Mouse (Mus musculus): ENCODE data around the gene BC147527. TPM values are rescaled to one million over a fixed set of nuclear protein-coding genes. Genes with fewer than 3 reads are reported as not detected.
"Not testable (repeated sequence)": the region's sequence is repeated elsewhere in the genome, so short reads cannot be mapped to it uniquely, and the experiment has no call there.

BC147527 gene
- polyA plus RNA-seq (2012): not detected in 2 replicates

- TF ChIP-seq GATA1 (IDR thresholded peaks at IDR 0.05; ENCODE audit: low read length): no peak
Observed at GRCm38 (mm10) chr13:120299991-120300442, at the start of gene BC147527. TSS of gene BC147527 (plus strand) at chr13:120300392.

GRCm38 (mm10) chr13:120262870-120263269 is 37.3 kb upstream of the BC147527 start, which contains the start of gene AF067061:
TSS of gene AF067061 (plus strand) at chr13:120263114.
- not testable (repeated sequence) for TF ChIP-seq GATA1 (IDR thresholded peaks at IDR 0.05; ENCODE audit: low read length)

GRCm38 (mm10) chr13:120278784-120279183 is 21.4 kb upstream of the BC147527 start:
- no peak for TF ChIP-seq GATA1 (IDR thresholded peaks at IDR 0.05; ENCODE audit: low read length)

DNA sequence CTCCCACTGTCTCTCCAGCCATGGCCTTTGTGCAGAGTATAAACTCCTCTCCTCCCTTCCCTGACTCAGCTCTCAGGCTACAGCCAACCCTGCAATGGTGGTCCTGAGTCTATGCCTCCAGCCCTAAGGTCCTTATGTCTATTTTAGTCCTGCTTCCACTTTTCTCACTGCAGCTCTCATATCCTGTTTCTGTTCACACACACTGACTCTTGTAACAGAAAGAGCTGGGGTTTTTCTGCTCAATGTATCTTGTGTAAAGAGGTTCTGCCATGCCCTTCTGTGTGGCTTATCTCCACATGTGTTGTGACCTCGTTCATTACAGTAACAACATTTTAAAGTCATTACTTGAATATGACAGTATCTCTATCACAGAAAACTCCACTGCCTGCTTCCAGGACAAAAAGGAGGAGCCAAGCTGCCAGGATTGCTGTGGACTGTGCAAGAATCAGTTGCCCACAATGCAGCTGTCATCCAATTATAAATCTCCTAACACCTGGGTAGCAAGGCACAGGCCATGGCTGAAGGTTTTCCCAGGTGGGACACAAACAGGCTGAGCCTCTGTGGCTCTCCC is 783 bp upstream of the BC147527 start:
- TF ChIP-seq GATA1 (IDR thresholded peaks at IDR 0.05; ENCODE audit: low read length): no peak

GRCm38 (mm10) chr13:120300853-120301252 is 661 bp downstream of the BC147527 start:
- no peak for TF ChIP-seq GATA1 (IDR thresholded peaks at IDR 0.05; ENCODE audit: low read length)

DNA sequence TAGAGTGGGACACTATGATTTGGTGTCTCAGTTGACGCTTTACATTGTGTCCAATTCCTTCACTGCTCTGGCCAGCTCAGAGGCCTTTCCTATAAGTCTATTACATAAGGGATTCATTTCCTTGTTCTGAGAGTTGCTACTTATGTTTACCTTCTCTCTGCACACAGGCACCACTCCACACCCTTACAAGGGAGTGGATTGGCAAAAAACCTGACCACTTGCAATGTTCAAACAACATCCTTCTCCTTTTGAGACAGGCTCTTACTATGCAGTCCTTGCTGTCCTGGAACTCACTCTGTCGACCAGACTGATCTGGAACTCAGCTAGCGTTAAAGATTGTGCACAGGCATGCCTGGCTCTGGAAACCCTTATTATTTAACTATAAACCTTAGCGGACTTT is 10.6 kb downstream of the BC147527 start:
- TF ChIP-seq GATA1 (IDR thresholded peaks at IDR 0.05; ENCODE audit: low read length): no peak

DNA sequence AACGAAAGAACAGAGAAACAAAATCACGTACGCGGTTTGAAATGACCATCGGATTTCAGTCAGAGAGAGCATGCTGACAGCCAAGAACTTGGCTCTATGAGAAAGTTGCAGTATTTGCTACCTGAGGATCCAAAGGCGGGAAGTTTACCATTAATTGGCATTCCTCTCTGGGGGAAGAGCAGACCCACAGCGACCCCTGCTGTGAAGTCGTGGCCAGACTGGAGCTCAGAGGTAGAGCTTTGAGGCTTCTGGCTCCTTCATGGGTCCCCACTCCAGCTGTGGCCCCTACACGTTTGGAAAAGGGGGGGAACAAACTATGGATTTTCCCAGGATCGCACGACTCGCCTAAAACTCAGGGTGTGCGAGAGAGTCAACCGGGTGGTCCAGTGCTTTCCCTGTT is 13.4 kb downstream of the BC147527 start:
- no peak for TF ChIP-seq GATA1 (IDR thresholded peaks at IDR 0.05; ENCODE audit: low read length)

- TF ChIP-seq GATA1 (IDR thresholded peaks at IDR 0.05; ENCODE audit: low read length): not testable (repeated sequence)
Observed at GRCm38 (mm10) chr13:120316578-120316977, 16.4 kb downstream of the BC147527 start, which contains the start of gene Tcstv3. TSS of gene Tcstv3 (plus strand) at chr13:120316878.

DNA sequence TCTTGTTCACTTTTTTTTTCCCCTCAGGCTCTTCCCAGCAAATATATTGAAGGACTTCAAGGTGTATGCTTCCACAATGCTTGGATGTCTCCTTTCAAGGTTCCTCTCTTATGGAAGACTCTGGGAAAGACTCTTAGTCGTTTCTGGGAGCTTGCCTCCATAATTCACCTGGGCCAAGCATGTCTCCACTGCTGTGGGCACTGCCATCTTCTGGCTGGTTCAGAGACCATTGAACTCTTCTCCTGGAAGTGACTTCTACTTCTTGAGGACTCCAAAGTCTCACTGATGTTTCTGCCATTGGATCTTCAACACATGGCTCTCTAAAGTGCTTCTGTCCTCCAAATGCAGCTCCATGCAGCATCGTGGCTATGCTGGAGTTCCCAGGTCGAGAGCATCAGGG is 20.0 kb downstream of the BC147527 start:
- no peak for TF ChIP-seq GATA1 (IDR thresholded peaks at IDR 0.05; ENCODE audit: low read length)

DNA sequence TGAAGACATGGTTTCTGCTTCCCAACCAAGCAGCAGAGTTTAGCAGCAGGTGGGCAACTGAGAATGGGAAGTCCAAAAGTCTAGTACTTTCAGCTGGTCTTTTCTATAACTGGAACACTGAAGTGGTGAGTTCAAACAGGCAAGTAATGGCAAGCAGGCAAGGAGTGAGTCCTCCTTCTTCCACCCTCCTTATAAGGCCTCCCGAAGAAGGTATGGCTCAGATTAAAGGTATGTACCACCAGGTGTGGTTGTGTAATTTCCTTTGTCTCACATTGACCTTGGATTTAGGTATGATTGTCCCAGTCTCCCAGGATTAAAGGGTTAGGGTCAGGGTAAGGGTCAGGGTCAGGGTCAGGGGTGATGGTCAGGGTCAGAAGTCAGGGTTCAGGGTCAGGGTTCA is 20.5 kb downstream of the BC147527 start:
- TF ChIP-seq GATA1 (IDR thresholded peaks at IDR 0.05; ENCODE audit: low read length): no peak

Other genes with a start within 250 kb of the BC147527 start
- gene Gm21188, start 248.2 kb upstream of the BC147527 start, polyA plus RNA-seq (2012): not detected in 2 replicates
- gene Gm20767, start 160.1 kb upstream of the BC147527 start, polyA plus RNA-seq (2012): not detected in 2 replicates
- gene Gm21818, start 128.0 kb upstream of the BC147527 start, polyA plus RNA-seq (2012): not detected in 2 replicates
- gene Gm21762, start 84.4 kb upstream of the BC147527 start, polyA plus RNA-seq (2012): not detected in 2 replicates
- not detected in 2 replicates for gene Gm21731, start 61.3 kb upstream of the BC147527 start, polyA plus RNA-seq (2012)
- not detected in 2 replicates for gene AF067061, start 37.3 kb upstream of the BC147527 start, polyA plus RNA-seq (2012)
- not detected in 2 replicates for gene Tcstv3, start 16.5 kb downstream of the BC147527 start, polyA plus RNA-seq (2012)

Measured in G1E-ER4 (cell line).